Mouse (Mus musculus) MEL (cell line): ENCODE data around the gene Kcnab3. TPM values are rescaled to one million over a fixed set of nuclear protein-coding genes. Genes with fewer than 3 reads are reported as not detected.

Experiments used
- DNase-seq: peaks from one replicate; pipeline ENCODE4 v3.0.0; 2011; ENCODE audit warnings: low read depth, low spot score
- H3K27ac ChIP-seq: 2 replicates; pipeline ENCODE4 v1.5.1; 2012; ENCODE audit warnings: low read depth, mild to moderate bottlenecking, control low read depth, low read length, moderate library complexity; ENCODE audit not compliant: control insufficient read depth
- H3K27me3 ChIP-seq, 2 experiments: fragments of 150-350 bp in 1 of 2; sonication (generic) in 1 of 2; 2 replicates each; pipeline ENCODE4 v1.6.1; 2012; ENCODE audit warnings: low read length in 2 of 2, mild to moderate bottlenecking in 2 of 2, improper control_type of control experiment in 1 of 2, moderate library complexity in 1 of 2; ENCODE audit not compliant: insufficient read depth in 2 of 2, control insufficient read depth in 1 of 2
- H3K36me3 ChIP-seq, 2 experiments: 2 replicates each; pipeline ENCODE4 v1.6.1; 2012 to 2014; ENCODE audit warnings: low read length in 2 of 2, improper control_type of control experiment in 1 of 2, inconsistent platforms in 1 of 2, mild to moderate bottlenecking in 1 of 2; ENCODE audit not compliant: insufficient read depth in 2 of 2, control insufficient read depth in 1 of 2
- H3K4me1 ChIP-seq, 2 experiments: fragments of 150-350 bp in 1 of 2; sonication (generic) in 1 of 2; 2 replicates each; pipeline ENCODE4 v1.6.1; 2012; ENCODE audit warnings: low read length in 2 of 2, improper control_type of control experiment in 1 of 2, mild to moderate bottlenecking in 1 of 2; ENCODE audit not compliant: insufficient read depth in 2 of 2, control insufficient read depth in 1 of 2
- H3K4me3 ChIP-seq, 2 experiments: fragments of 150-350 bp in 1 of 2; sonication (generic) in 1 of 2; 2 replicates each; pipeline ENCODE4 v1.5.1; 2012; ENCODE audit warnings: low read depth in 2 of 2, low read length in 2 of 2, mild to moderate bottlenecking in 2 of 2, moderate library complexity in 2 of 2, control low read depth in 1 of 2, improper control_type of control experiment in 1 of 2; ENCODE audit not compliant: control insufficient read depth in 1 of 2, insufficient read depth in 1 of 2
- H3K79me2 ChIP-seq: 2 replicates; pipeline ENCODE4 v1.6.1; 2012; ENCODE audit warnings: mild to moderate bottlenecking, low read length, moderate library complexity; ENCODE audit not compliant: control insufficient read depth, poor library complexity, insufficient read depth
- H3K9ac ChIP-seq: 2 replicates; pipeline ENCODE4 v1.6.1; 2012; ENCODE audit warnings: low read depth, mild to moderate bottlenecking, control low read depth, low read length, moderate library complexity; ENCODE audit not compliant: control insufficient read depth, poor library complexity, severe bottlenecking
- H3K9me3 ChIP-seq: fragments of 150-350 bp; sonication (generic); replicated peaks from 2 replicates; pipeline ENCODE4 v1.6.1; 2012; ENCODE audit warnings: mild to moderate bottlenecking, low read length, improper control_type of control experiment, moderate library complexity; ENCODE audit not compliant: insufficient read depth
- BHLHE40 ChIP-seq: IDR thresholded peaks from 2 replicates; pipeline ENCODE4 v1.6.1; 2012; ENCODE audit warnings: low read depth, mild to moderate bottlenecking, inconsistent platforms, low read length, improper control_type of control experiment, borderline replicate concordance
- CHD1 ChIP-seq: IDR thresholded peaks from 2 replicates; pipeline ENCODE4 v1.6.1; 2012; ENCODE audit warnings: low read depth, mild to moderate bottlenecking, inconsistent platforms, low read length, improper control_type of control experiment
- CHD2 ChIP-seq: IDR thresholded peaks from 2 replicates; pipeline ENCODE4 v1.6.1; 2011; ENCODE audit warnings: low read length, improper control_type of control experiment
- CTCF ChIP-seq, 3 experiments: IDR thresholded peaks in 2 of 3; conservative IDR thresholded peaks in 1 of 3; 2 replicates each; pipeline ENCODE4 v1.5.1; 2011 to 2012; ENCODE audit warnings: low read length in 3 of 3, low read depth in 2 of 3, mild to moderate bottlenecking in 2 of 3, improper control_type of control experiment in 1 of 3, inconsistent platforms in 1 of 3, mixed read lengths in 1 of 3, moderate library complexity in 1 of 3; ENCODE audit not compliant: control insufficient read depth in 1 of 3, insufficient read depth in 1 of 3, poor library complexity in 1 of 3, severe bottlenecking in 1 of 3
- E2F4 ChIP-seq: IDR thresholded peaks from 2 replicates; pipeline ENCODE4 v1.6.1; 2011; ENCODE audit warnings: low read depth, low read length, improper control_type of control experiment, borderline replicate concordance
- ELF1 ChIP-seq: IDR thresholded peaks from 2 replicates; pipeline ENCODE4 v1.6.1; 2014; ENCODE audit warnings: low read depth, mild to moderate bottlenecking, inconsistent platforms, low read length, improper control_type of control experiment, moderate library complexity
- EP300 ChIP-seq, 2 experiments: IDR thresholded peaks; 2 replicates each; pipeline ENCODE4 v1.6.1; 2011; ENCODE audit warnings: improper control_type of control experiment in 2 of 2, low read length in 2 of 2, low read depth in 1 of 2, mild to moderate bottlenecking in 1 of 2
- ETS1 ChIP-seq: IDR thresholded peaks from 2 replicates; pipeline ENCODE4 v1.6.1; 2012; ENCODE audit warnings: low read depth, mild to moderate bottlenecking, inconsistent platforms, low read length, improper control_type of control experiment, moderate library complexity
- GABPA ChIP-seq: IDR thresholded peaks from 2 replicates; pipeline ENCODE4 v1.6.1; 2012; ENCODE audit warnings: low read depth, mild to moderate bottlenecking, inconsistent platforms, low read length, improper control_type of control experiment, moderate library complexity
- GATA1 ChIP-seq: IDR thresholded peaks from 2 replicates; pipeline ENCODE4 v1.6.1; 2011; ENCODE audit warnings: low read depth, low read length, improper control_type of control experiment
- HCFC1 ChIP-seq: IDR thresholded peaks from 2 replicates; pipeline ENCODE4 v1.6.1; 2012; ENCODE audit warnings: low read depth, mild to moderate bottlenecking, inconsistent platforms, low read length, improper control_type of control experiment, moderate library complexity
- JUND ChIP-seq: IDR thresholded peaks from 2 replicates; pipeline ENCODE4 v1.6.1; 2011; ENCODE audit warnings: low read depth, mild to moderate bottlenecking, improper control_type of control experiment, low read length
- KAT2A ChIP-seq: conservative IDR thresholded peaks from 2 replicates; pipeline ENCODE4 v1.6.1; 2012; ENCODE audit warnings: low read depth, low read length, improper control_type of control experiment, inconsistent platforms
- MAFK ChIP-seq: IDR thresholded peaks from 2 replicates; pipeline ENCODE4 v1.6.1; 2011; ENCODE audit warnings: low read depth, mild to moderate bottlenecking, low read length, improper control_type of control experiment, borderline replicate concordance
- MAX ChIP-seq: IDR thresholded peaks from 2 replicates; pipeline ENCODE4 v1.6.1; 2011; ENCODE audit warnings: low read length, improper control_type of control experiment
- MAZ ChIP-seq: IDR thresholded peaks from 2 replicates; pipeline ENCODE4 v1.6.1; 2012; ENCODE audit warnings: low read depth, mild to moderate bottlenecking, inconsistent platforms, low read length, improper control_type of control experiment
- MEF2A ChIP-seq: IDR thresholded peaks from 2 replicates; pipeline ENCODE4 v1.6.1; 2014; ENCODE audit warnings: low read depth, mild to moderate bottlenecking, inconsistent platforms, low read length, improper control_type of control experiment; ENCODE audit not compliant: poor library complexity, insufficient replicate concordance, severe bottlenecking; ENCODE audit errors: extremely low read depth
- MXI1 ChIP-seq: IDR thresholded peaks from 2 replicates; pipeline ENCODE4 v1.6.1; 2011; ENCODE audit warnings: mild to moderate bottlenecking, low read depth, low read length, improper control_type of control experiment
- MYB ChIP-seq: IDR thresholded peaks from 2 replicates; pipeline ENCODE4 v1.6.1; 2011; ENCODE audit warnings: mild to moderate bottlenecking, low read depth, low read length, improper control_type of control experiment
- MYC ChIP-seq: IDR thresholded peaks from 2 replicates; pipeline ENCODE4 v1.6.1; 2011; ENCODE audit warnings: low read depth, mild to moderate bottlenecking, low read length, improper control_type of control experiment, moderate library complexity
- NELFE ChIP-seq: IDR thresholded peaks from 2 replicates; pipeline ENCODE4 v1.6.1; 2011; ENCODE audit warnings: low read depth, low read length, improper control_type of control experiment
- NRF1 ChIP-seq: IDR thresholded peaks from 2 replicates; pipeline ENCODE4 v1.6.1; 2014; ENCODE audit warnings: low read depth, mild to moderate bottlenecking, inconsistent platforms, low read length, improper control_type of control experiment, moderate library complexity; ENCODE audit not compliant: poor library complexity, insufficient read depth, severe bottlenecking
- POLR2AphosphoS2 ChIP-seq: IDR thresholded peaks from 2 replicates; pipeline ENCODE4 v1.6.1; 2011; ENCODE audit warnings: low read length, improper control_type of control experiment
- POLR2AphosphoS5 ChIP-seq: IDR thresholded peaks from 2 replicates; pipeline ENCODE4 v1.6.1; 2012; ENCODE audit warnings: low read depth, borderline replicate concordance, mild to moderate bottlenecking, inconsistent platforms, low read length, moderate library complexity, mixed read lengths
- RAD21 ChIP-seq: IDR thresholded peaks from 2 replicates; pipeline ENCODE4 v1.6.1; 2011; ENCODE audit warnings: mild to moderate bottlenecking, low read depth, low read length, improper control_type of control experiment
- RCOR1 ChIP-seq: IDR thresholded peaks from 2 replicates; pipeline ENCODE4 v1.6.1; 2012; ENCODE audit warnings: low read depth, mild to moderate bottlenecking, inconsistent platforms, low read length, improper control_type of control experiment
- SIN3A ChIP-seq: IDR thresholded peaks from 2 replicates; pipeline ENCODE4 v1.6.1; 2012; ENCODE audit warnings: low read length, improper control_type of control experiment, inconsistent platforms
- SMC3 ChIP-seq: IDR thresholded peaks from 2 replicates; pipeline ENCODE4 v1.6.1; 2011; ENCODE audit warnings: low read depth, low read length, improper control_type of control experiment
- TAL1 ChIP-seq: IDR thresholded peaks from 2 replicates; pipeline ENCODE4 v1.6.1; 2012; ENCODE audit warnings: mild to moderate bottlenecking, inconsistent platforms, low read length, moderate library complexity, mixed read lengths
- TBP ChIP-seq: IDR thresholded peaks from 2 replicates; pipeline ENCODE4 v1.8.0; 2011; ENCODE audit warnings: low read depth, low read length, improper control_type of control experiment
- TCF12 ChIP-seq: IDR thresholded peaks from 2 replicates; pipeline ENCODE4 v1.6.1; 2014; ENCODE audit warnings: low read depth, mild to moderate bottlenecking, inconsistent platforms, low read length, improper control_type of control experiment, moderate library complexity
- UBTF ChIP-seq: IDR thresholded peaks from 2 replicates; pipeline ENCODE4 v1.6.1; 2012; ENCODE audit warnings: low read depth, mild to moderate bottlenecking, inconsistent platforms, low read length, improper control_type of control experiment, moderate library complexity, borderline replicate concordance; ENCODE audit not compliant: insufficient read depth
- USF1 ChIP-seq: IDR thresholded peaks from 2 replicates; pipeline ENCODE4 v1.6.1; 2014; ENCODE audit warnings: low read depth, mild to moderate bottlenecking, inconsistent platforms, low read length, improper control_type of control experiment, moderate library complexity
- USF2 ChIP-seq, 2 experiments: IDR thresholded peaks; 2 replicates each; pipeline ENCODE4 v1.6.1; 2011 to 2012; ENCODE audit warnings: improper control_type of control experiment in 2 of 2, low read length in 2 of 2, borderline replicate concordance in 1 of 2, inconsistent platforms in 1 of 2, low read depth in 1 of 2, mild to moderate bottlenecking in 1 of 2; ENCODE audit not compliant: insufficient read depth in 1 of 2
- ZC3H11A ChIP-seq: IDR thresholded peaks from 2 replicates; pipeline ENCODE4 v1.6.1; 2012; ENCODE audit warnings: low read depth, mild to moderate bottlenecking, inconsistent platforms, low read length, improper control_type of control experiment
- ZKSCAN1 ChIP-seq: IDR thresholded peaks from 2 replicates; pipeline ENCODE4 v1.6.1; 2012; ENCODE audit warnings: low read depth, mild to moderate bottlenecking, inconsistent platforms, low read length, improper control_type of control experiment, moderate library complexity
- ZMIZ1 ChIP-seq: IDR thresholded peaks from 2 replicates; pipeline ENCODE4 v1.6.1; 2012; ENCODE audit warnings: low read depth, mild to moderate bottlenecking, inconsistent platforms, low read length, improper control_type of control experiment, moderate library complexity
- polyA plus RNA-seq, 2 experiments: library from polyadenylated mRNA; stranded (reverse) in 1 of 2; unstranded in 1 of 2; fragments of >175 nt in 1 of 2; fragments of >200 nt in 1 of 2; gene quantifications; 2 replicates each; pipeline versions ENCODE4 v1.2.1 to v1.2.4; 2012; ENCODE audit warnings: low replicate concordance in 2 of 2, low read depth in 1 of 2; ENCODE audit not compliant: insufficient read length in 2 of 2, insufficient read depth in 1 of 2, missing spikeins in 1 of 2
- total RNA-seq: library from RNA; depleted of rRNA; stranded (reverse); fragments of 300-350 nt; gene quantifications from 2 replicates; pipeline ENCODE4 v1.2.3, GENCODE M21; 2012

The Kcnab3 gene
- total and polyA plus RNA-seq, 3 experiments: 3.8 to 6.2 TPM; not detected in 1

DNA sequence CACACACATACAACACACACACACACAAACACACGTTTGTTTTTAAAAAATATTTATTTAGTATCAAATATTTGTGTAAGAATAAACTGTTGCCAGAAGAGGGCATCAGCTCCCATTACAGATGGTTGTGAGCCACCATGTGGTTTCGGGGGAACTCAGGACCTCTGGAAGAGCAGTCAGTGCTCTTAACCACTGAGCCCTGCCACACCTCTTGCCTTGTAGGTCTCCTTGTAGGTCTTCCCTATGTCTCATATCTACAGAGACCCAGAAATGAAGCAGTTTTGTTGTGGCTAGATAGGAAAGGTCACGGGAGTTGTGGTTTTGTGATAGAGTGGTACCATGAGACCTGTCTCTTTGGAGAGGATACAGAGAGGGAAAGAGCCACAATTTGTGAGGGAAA is 7.9 kb downstream of the Kcnab3 start:
- Histone ChIP-seq H3K27me3 (no peaks in the 10 kb centered on the region), H3K9ac (no peak overlapping the region), H3K79me2 (no peaks in the 10 kb centered on the region), H3K9me3 (no peaks in the 10 kb centered on the region), H3K27ac (no peak overlapping the region), H3K4me1 (no peaks in the 10 kb centered on the region; a peak in 1 of 4 replicates), H3K4me3 (no peak overlapping the region), H3K36me3 (no peaks in the 10 kb centered on the region)
- peak; percentile 40 for DNase-seq
- TF ChIP-seq POLR2AphosphoS2 (no peak), USF2 (IDR thresholded peaks at IDR 0.05; ENCODE audit: borderline replicate concordance in 1 of 2, insufficient read depth in 1 of 2, low read depth in 1 of 2, low read length in 2 of 2) (no peak), SIN3A (peak; percentile 47; the same call in 1 of the 2 replicates), EP300 (IDR thresholded peaks at IDR 0.05; ENCODE audit: low read depth in 1 of 2, low read length in 2 of 2) (peak in 1 of 2 experiments; percentile 37; a peak in 1 of 4 replicates), MXI1 (peak; percentile 52; the same call in 1 of the 2 replicates), MYC (peak; percentile 73; the same call in 1 of the 2 replicates), NRF1 (no peak), POLR2AphosphoS5 (no peak), TAL1 (no peak), CHD1 (no peak), BHLHE40 (peak; percentile 85; the same call in 1 of the 2 replicates), TBP (no peak), ZMIZ1 (no peak), MYB (no peak), MAFK (no peak), NELFE (no peak), MAX (no peak), ETS1 (no peak), JUND (no peak), TCF12 (no peak), MEF2A (no peak), GABPA (no peak), ELF1 (no peak), RCOR1 (peak; percentile 32; the same call in 1 of the 2 replicates), KAT2A (no peak), CTCF (IDR thresholded peaks at IDR 0.05 in 2 of 3, conservative IDR thresholded peaks at IDR 0.05 in 1 of 3; ENCODE audit: control insufficient read depth in 1 of 3, insufficient read depth in 1 of 3, low read depth in 2 of 3, low read length in 3 of 3, poor library complexity in 1 of 3, severe bottlenecking in 1 of 3) (peak in 2 of 3 experiments; percentile 14 to 50; a peak in 2 of 6 replicates), E2F4 (no peak), CHD2 (no peak), HCFC1 (no peak), UBTF (no peak), SMC3 (peak; percentile 48), MAZ (no peak), RAD21 (peak; percentile 33), USF1 (peak; percentile 25), GATA1 (0 out of 2 replicates have a peak, but pooled peaks have one; percentile 9), ZC3H11A (peak; percentile 38), ZKSCAN1 (no peak)
